Mouse (Mus musculus) embryo, embryonic 10 days (tissue): Measurements from ENCODE around the gene Sh3tc1.
A peak's percentile ranks its signal among the peaks of the same experiment; 100 is the strongest.

Experiments
- DNase-seq: peaks from one replicate; pipeline ENCODE4 v3.0.0-alpha.2; 2015; ENCODE audit warnings: low spot score

Gene Sh3tc1

DNA sequence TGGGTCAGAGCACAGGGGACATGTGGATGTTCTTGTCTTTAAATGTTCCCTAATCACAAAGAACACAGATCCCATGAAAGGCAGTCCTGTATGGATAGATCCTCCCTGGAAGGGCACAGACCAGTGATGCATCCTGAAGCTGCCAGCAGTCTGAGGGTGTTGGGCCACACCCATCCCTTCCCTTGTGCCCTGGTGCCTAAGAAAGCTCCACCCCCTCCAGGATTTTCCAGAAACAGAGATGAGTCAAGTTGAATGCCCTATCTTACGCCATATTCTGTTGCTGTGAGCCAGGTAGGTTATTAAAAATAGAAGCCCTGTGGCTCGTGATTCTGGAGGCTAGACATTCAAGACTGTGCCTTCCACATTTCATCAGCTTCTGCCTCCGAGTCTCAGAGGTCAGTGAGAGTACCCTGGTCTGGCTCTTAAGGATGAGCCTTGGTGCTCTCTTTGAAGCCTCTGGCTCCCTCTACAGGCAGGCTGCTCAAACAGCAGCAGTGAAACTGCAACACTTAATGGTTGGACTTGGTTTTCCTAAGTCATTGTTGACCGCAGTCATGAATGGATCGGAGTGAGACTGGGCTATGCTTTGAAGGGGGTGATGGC, 15.4 kb upstream of the Sh3tc1 start:
- DNase-seq: peak; percentile 82

DNA sequence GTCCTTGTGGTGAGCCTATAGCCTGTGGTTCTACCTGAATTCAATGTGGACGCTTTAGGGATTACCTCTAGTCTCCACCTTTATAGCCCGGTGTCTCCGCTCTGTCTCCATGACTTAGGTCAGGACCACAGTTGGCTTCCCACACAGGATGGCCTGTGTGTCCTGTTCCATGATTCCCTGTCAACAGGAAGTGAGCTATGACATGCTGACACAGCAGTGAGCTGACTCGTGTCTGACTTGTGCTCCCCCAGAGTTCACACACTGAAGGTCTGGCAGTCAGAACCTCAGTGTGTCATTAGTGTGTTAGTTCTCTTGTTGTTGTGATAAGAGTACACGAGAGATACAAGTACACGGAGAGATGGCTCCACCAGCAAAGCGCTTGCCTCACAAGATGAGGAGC, 11.2 kb upstream of the Sh3tc1 start:
- DNase-seq: no peak

DNA sequence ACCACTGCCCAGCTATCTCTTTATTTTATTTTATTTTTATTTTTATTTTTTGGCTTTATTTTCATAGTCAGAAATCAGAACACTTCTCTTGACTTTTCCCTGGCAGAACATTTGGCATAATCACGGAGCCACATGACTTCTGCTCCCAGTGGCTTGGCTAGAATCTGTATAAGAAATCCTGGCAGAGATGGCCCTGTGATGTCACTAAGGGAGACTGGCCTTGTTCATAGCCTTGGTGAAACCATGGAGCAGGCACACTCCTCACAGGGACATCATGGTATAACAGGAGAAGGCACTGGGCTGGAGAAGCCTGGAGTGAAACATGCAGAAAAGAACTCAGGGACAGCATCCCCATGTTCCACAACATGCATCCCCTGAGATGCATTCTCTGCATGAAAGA, 10.2 kb upstream of the Sh3tc1 start:
- DNase-seq: no peak

DNA sequence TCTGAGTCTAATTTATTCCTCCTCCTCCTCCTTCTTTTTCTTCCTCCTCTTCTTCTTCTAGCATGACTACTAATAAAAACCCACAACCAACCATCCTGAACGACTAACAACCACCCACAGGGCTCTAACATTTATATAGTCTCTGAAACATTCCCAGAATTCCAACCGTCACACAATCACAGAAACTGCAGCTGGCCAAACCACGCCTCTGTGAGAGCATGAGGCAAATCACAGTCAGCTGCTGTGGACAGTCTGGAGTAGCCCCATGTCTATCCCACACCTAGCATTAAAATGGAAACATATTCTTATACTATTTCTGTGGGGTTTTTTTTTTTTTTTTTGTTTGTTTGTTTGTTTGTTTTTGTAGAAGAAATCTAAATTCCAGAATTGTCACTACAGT, 9.6 kb upstream of the Sh3tc1 start:
- no peak for DNase-seq

DNA sequence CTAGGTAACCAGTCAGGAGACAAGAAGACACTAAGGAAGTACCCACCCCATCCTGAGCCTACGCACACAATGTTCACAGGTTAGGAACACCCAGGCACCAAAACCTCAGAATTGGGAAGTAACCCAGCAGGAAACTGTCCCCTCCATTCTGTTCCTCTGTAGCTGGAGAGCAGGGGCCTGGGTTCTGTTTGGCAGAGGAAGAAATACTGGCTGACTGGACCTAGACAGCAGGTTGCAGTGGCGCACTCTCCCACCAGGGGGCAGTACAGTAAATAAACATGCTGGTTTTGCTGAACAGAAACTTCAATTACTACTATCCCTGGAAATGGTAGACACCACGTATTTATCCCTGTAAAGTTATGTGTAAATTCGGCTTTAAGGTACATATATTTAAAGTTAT, 7.1 kb upstream of the Sh3tc1 start:
- peak; percentile 75 for DNase-seq

DNA sequence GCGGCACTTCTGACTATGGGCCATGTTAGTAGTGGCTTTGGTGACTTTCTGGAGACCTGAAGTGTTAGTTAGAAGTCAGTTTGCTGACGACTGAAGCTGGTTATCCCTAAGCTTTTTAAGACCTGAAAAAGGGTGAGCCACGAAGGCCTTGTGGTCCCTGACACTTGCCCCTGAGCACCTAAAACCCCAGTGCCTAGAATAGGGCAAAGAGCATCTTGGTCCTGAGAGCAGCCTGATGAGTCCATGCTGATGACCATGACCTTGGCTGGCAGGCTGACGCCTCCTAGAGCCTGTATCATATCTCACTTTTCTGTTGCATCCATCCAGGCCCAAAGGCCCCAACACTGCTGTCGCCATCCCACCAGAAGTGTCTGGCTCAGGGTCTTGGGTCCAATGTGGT, 5.6 kb upstream of the Sh3tc1 start:
- DNase-seq: no peak

DNA sequence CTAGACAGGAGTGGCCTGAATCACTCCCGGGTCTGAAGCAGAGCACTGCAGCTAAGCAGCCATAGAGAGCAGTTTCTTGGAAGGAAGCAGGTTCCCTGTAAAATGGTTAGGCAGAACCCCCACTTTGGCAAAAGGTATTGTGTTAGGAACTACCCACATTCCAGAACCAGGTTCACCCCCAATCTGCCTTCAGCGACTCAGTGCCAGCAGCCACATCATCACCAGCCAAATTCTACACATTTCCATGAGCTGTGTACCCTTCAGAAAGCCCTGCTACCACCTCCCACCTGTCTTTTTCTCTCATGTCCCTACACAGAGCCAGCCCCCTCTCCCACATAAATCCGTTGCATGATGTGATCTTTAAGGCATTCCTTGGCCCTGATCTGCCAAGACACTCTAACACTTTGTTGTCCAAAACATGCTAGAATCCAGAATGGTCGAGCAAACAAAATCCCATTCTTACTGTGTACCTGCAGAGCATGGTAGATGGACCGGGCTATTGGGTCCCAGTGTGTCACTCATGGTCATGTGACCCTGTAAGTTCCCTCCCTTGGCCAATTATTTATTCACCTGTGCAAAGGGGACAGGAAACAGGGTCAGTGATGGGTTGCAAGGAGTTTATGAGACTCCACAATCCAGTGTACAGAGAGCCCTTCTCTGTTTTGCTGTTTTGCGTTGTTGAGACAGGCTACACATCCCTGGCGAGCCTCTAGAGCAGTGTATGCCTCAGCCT, 4.4 kb upstream of the Sh3tc1 start:
- no peak for DNase-seq

DNA sequence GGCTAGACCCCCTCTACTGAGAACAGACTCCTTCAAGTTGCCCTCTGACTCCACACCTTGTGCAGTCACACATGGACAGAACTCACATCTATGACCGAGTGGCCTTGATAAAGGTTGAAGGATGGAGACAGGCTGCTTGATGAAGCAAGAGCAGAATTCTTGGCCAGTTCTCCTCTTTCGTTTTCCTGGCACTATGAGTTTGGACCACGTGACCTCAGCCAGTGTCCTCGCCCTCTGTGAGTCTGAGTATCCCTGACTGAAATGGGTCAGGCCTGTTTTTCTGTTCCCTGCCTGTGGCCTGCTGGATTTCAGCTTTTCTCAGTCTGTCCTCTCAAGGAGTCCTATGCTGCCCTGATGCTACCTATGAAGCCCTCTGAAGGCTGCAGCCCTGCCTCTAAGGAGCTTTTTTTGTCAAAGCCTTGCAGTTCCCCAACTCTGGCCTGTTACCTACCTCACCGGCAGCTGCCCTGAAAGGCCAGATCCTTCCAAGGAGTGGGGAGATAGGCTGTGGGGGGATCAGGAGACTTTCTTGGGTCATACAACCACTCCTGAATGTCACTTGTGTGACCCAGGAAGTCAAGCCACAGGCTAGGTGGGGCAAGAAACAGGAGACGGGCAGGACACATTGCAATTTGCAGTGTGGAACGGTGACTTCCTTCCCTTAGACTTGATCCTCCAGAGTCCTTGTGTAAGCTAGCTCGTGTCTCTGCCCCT, 3.6 kb upstream of the Sh3tc1 start:
- no peak for DNase-seq

DNA sequence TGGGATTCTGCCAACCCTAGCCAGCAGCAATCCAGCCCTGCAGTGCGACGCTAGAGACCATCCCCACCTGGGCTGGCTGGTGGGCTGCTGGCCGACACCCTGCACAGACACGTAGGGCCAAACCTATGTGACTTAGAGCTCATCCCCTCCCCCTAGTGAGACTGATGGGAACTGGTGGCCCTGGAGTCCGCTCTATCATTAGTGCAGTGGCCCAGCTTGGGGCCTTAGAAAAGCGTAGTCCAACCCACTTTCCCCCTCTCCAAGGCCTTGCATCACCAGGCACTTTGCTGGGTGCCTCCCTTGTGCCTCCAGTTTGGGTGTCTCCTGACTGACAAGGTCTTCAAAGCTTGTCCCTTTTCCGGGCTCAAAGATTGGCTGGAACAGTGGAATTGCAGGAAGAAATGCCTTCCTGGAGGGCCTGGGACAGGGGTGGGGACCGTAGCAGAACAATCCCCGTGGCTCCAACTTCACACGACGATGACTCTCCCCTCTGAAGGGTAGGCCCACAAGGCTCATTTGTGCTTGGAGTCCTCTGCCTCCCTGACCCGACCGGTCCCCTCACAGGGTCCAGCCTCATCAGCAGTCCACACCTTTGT, 1.5 kb upstream of the Sh3tc1 start:
- DNase-seq: no peak

DNA sequence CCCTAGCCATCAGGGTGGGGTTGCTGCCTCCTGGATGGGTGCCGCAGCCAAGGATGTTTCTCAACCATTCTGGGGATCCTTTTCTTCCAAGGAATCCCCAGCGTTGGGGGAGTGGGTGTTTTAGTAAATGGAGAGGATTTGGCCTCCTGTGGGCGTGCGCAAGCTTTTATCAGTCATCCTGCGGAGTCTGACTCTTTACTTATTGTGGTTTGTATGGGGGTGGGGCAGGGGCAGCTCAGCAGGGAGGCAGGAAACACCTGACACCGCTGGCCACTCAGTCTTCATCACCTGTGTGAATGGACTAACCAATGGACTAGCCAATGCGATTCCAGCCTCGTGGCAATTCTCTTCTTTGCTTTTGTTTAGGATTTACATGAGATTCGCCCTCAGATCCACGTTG, 929 bp upstream of the Sh3tc1 start:
- no peak for DNase-seq

DNA sequence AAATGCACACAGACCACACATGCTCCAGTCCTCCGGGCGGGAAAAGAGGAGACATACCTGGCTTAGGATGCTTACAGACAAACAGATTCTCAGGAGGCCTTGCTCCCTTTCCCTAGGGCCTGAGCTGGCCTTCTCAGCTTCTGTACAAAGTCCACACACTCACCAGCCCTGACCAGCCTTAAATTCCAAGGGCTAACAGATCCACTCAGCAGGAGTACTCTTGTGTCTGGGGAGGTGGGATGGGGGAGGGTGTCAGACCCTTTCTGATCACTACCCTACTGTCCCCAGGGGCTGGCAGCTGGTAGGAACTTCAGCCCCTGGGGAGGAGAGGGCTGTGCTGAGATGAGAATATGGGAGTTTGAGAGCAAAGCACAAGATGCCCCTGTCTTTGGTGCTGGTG, 782 bp downstream of the Sh3tc1 start:
- DNase-seq: no peak

DNA sequence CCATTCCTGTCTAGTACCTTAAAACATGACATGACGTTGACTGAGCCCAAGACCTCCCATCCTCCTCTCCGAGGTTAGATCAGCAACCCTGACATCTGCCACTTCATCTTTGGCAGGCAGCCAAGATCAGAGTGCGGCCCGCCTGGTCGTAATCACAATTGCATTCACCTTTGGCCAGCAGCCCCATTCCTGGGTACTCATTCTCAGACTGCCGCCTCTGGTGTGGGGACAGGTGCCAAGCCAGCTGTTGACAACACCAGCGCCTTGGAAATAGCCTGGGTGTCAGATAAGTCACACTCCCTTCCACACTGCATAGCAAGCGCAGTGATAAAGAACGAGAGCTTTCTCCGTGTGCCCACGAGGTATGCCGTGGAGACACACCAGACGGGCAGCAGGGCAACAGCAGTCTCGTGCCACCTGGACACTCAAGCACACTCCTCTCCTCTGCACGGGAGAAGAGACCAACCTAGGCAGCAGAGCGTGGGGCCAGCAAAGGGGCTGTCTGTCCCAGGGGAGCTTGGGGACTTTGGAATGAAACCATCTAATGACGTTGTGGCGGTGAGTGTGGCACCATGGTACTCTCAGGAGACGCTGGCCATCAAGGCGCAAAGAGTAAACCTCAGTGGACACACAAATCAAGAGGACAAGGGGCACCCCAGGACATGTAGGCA, 2.4 kb downstream of the Sh3tc1 start:
- no peak for DNase-seq

DNA sequence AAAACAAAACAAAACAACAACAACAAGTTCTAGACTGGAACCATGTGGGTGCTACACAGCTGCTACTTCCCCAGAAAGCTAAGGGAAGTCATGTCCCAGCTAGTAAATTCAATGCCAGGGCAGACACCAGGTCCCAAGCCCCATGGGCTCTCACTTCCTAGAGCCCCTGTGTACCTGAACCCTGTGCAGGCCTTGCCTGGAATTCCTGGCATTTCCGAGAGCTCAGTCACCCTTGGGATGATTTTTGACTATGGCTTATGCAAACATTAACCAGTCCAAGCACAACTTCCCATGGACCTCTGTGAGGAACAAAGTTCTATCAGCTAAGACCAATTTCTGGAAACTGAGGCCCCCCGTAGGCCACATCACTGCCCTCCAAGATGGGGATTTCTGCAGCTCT, 6.3 kb downstream of the Sh3tc1 start:
- no peak for DNase-seq

DNA sequence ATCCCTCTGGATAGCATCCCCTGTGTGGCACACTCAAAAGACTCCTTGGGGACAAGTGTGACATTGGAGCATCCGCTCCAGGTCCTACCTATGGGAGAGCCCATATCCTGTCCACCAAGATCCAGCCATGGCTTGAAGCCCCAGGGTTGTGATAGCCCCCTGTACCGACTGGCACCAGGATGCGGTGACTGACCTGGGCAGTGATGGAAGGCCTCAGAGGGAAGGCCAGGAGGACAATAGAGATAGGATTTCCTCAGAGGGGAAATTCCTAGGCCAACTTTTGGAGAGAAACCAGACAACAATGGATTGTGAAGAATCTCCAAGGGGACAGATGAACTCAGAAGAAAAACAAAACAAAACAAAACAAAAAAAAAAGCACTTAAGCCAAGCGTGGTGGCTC, 8.8 kb downstream of the Sh3tc1 start:
- DNase-seq: no peak

DNA sequence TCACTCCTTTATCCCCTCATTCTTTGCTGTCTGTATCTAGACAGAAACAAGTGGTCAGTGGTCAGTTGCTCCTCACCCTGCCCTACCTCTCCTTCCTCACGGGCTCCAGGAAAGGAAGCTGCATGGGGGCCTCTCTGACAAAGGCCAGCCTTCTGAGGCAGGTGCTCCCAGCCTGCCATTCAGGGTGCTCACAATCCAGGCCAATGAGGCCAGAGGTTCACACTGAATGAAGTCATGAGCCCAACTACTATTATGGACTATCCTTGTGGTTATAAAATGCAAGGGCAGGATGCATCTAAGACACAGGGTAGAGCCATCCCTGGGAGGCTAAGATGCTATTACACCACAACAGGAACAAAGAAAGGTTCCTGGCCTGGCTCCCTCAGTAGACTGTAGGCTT, 9.2 kb downstream of the Sh3tc1 start:
- DNase-seq: no peak

DNA sequence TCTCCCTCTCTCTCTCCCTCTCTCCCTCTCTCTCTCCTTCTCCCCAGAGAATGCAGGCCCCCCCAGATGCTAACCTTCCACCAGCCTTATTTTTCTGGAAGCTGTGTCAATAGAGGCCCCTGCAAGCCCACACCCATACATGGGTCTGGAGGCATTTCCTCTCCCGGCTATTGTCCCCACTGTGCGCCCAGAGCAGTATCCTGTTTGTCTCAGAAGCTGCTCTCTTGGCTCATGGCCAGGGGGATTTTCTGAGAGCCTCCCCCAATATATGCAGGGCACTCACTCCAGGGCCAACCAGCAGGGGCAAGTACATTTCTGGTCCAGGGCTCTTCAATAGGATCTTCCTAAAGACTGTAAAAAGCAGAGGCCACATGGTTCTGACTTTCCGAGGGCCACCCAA, 9.9 kb downstream of the Sh3tc1 start:
- DNase-seq: no peak

DNA sequence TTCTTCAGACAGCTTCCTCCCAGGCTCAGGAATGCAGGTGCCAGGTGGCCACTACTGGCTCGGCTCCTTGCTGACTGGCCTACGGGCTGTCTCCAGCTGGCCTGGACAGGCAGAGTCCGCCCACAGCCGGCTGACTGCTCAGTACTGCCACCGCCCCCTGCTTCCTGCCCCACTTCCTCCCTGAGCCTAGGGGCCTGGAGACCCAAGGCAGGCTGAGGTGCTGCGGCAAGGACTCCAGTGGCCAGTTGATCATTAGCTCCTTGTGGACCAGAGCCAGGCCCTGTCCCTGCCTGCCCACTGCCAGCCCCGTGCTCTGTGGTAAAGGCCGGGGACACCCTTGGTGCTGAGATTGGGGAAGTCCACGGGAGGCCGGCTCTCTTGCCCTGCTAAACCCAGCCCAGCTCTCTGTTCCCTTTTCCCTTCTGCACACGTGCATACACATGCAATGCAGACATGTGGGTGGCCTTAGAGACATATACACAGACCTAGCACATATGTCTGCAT, 10.8 kb downstream of the Sh3tc1 start:
- DNase-seq: peak; percentile 56

DNA sequence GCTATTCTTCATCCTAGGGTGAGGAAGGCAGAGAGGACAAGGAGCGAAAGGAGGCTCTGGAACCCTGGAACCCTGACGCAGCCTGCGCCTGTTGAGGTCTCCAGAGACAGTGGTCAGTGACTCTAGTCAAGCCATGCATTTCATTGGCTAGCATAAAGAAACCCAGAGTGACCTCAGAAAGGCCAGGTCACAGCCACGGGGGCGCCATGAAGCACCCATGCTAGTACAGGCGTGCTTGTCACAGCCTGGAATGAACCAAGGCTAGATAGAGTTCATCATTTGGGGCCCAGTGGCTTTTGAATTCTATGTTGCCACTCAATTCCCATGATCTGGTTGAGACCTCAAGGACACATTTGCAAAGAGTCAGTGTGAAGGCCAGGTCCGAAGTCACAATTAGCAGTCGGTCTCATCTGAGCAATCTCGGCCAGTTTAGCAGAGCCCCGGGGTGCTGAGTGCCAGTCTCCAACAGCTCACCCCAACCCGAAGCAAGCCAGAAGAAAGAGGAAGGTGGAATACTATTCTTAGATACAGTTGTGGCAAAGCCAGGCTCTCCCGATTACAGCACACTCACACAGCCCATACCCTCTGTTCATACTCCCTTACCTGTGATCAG, 11.3 kb downstream of the Sh3tc1 start:
- DNase-seq: no peak

DNA sequence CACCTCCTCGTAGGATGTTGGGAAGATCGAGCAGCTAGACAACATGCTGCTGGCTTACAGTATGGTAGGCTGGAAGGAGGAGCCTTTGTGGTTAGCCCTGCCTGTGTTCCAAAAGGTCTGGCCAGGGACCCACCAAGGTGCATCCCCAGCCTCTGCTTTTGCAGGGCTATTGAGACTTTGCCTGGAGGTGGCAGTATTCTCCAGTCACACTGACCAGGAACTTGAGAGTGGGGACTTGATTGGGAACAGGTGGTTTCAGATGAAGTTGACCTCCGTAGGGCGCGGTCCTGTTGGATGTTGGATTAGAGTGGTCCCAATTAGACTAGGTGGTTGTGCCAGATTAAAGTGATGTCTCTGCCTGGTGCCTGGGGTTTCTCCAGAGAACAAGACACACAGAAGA, 12.3 kb downstream of the Sh3tc1 start:
- DNase-seq: no peak

DNA sequence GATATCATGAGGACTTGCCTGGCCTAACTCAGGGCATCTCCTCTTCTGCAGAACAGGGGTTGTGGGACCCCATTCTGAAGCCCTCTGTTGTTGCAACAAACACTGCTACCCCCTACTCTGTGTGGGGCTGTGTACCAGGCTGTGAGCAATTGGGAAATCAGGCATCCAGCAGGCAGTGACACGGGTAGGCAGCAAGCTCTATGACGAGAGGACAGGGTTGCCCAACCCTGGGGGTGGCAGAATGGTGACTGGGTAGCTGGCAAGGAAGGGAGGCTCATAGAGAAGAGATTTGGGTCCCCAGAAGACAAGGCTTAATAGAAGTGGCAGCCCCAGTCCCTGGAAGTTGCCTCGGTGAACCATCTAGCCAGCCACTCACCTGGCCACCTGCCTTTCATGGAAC, 13.9 kb downstream of the Sh3tc1 start:
- DNase-seq: no peak

DNA sequence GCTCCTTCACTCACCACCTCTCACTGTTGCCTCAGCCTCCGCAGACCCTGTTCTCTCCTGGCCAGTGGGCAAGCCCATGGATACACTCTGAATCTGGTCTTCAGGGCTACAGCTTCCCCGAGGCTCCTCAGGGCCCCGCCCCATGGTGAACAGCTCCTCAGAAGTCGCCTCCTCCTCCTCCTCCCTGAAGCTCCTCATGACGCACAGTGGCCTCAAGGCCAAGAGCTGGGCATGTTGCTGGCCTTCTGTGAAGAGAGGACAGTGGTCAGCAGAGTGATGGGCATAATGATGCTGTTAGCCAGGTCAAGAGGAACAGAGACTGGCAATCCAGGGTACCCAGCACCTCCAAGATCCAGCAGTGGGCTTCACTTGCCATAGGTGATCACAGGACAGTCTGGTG, 15.9 kb downstream of the Sh3tc1 start:
- DNase-seq: no peak

DNA sequence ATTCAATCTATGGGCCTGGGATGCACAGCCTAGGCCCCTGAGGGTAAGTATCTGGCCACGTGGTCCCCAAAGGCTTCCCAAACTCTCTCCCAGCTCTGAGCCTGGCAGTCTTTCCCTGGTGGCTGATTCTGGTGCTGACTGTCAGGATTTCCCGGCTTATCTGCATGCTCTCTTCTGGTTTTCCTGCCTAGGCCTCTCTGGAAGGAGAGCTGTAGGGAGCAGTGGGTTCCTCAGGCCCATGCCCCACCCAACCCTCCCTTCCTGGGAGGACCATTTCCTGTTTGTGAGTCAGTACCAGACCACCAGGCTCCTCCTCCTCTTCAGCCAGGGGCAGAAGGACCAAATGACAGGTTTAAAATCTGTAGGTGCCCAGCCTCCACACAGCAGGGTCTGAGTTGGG, 17.1 kb downstream of the Sh3tc1 start:
- no peak for DNase-seq
